Mouse (Mus musculus) midbrain, embryonic 10.5 days (tissue): ENCODE data around the gene Mroh2a. TPM values are rescaled to one million over a fixed set of nuclear protein-coding genes. Genes with fewer than 3 reads are reported as not detected.
"Not testable (repeated sequence)": the region's sequence is repeated elsewhere in the genome, so short reads cannot be mapped to it uniquely, and the experiment has no call there.

Experiments
- DNase-seq: peaks from one replicate; pipeline ENCODE4 v3.0.0-alpha.2; 2017; ENCODE audit warnings: low spot score
- H3K27ac ChIP-seq: fragments of 300-500 bp; sonication (generic); replicated peaks from 2 replicates; pipeline ENCODE4 v1.5.1; 2016; ENCODE audit warnings: mild to moderate bottlenecking
- H3K27me3 ChIP-seq: fragments of 300-500 bp; sonication (generic); 2 replicates; pipeline ENCODE4 v1.6.1; 2016; ENCODE audit warnings: low read depth, mild to moderate bottlenecking; ENCODE audit not compliant: poor library complexity, severe bottlenecking
- H3K36me3 ChIP-seq: fragments of 300-500 bp; sonication (generic); 2 replicates; pipeline ENCODE4 v1.6.1; 2016; ENCODE audit warnings: mild to moderate bottlenecking, moderate library complexity
- H3K4me1 ChIP-seq: fragments of 300-500 bp; sonication (generic); 2 replicates; pipeline ENCODE4 v1.6.1; 2016
- H3K4me3 ChIP-seq: fragments of 300-500 bp; sonication (generic); 2 replicates; pipeline ENCODE4 v1.5.1; 2016; ENCODE audit warnings: mild to moderate bottlenecking, moderate library complexity
- H3K9me3 ChIP-seq: fragments of 300-500 bp; sonication (generic); replicated peaks from 2 replicates; pipeline ENCODE4 v1.6.1; 2016; ENCODE audit warnings: mild to moderate bottlenecking
- WGBS: fragments of 180-500 bp; shearing (Covaris S2); methylation state at CpG from one replicate; pipeline ENCODE4 v1.1.7; 2016; 5-methylcytosine and 5-hydroxymethylcytosine counted together
- polyA plus RNA-seq: library from polyadenylated mRNA; unstranded; fragments of >200 nt; fragmentation: Nextera tagmentation; extraction: Ambion mirVana; gene quantifications from 2 replicates; pipeline ENCODE4 v1.2.1, GENCODE M21; 2016

The Mroh2a gene
- polyA plus RNA-seq, 1 experiment from 2014 or later = 0.91 TPM

GRCm38 (mm10) chr1:88223591-88223990 is 3.2 kb upstream of the Mroh2a start:
- DNase-seq = peak; percentile 17
- H3K4me1 ChIP-seq = no peaks in the 10 kb centered on the region
- H3K4me3 ChIP-seq = no peak overlapping the region
- H3K9me3 ChIP-seq = peaks cover 34% of the 10 kb centered on the region
- 62% methylated on average over 1 of the region's 1 CpGs for WGBS
- no peak overlapping the region for H3K27ac ChIP-seq
- H3K36me3 ChIP-seq = no peaks in the 10 kb centered on the region
- H3K27me3 ChIP-seq = no peaks in the 10 kb centered on the region

- DNase-seq = peak; percentile 16
- Histone ChIP-seq H3K9me3 (peaks cover 40% of the 10 kb centered on the region), H3K27ac (no peak overlapping the region), H3K4me3 (no peak overlapping the region), H3K36me3 (no peaks in the 10 kb centered on the region), H3K4me1 (no peaks in the 10 kb centered on the region), H3K27me3 (no peaks in the 10 kb centered on the region)
- WGBS = 68% methylated on average over 2 of the region's 2 CpGs
Measured at GRCm38 (mm10) chr1:88224029-88224776, 2.6 kb upstream of the Mroh2a start.

GRCm38 (mm10) chr1:88225301-88225700 is 1.5 kb upstream of the Mroh2a start:
- not testable (repeated sequence) for H3K27me3 ChIP-seq, H3K4me1 ChIP-seq, H3K27ac ChIP-seq, H3K36me3 ChIP-seq, H3K4me3 ChIP-seq
- peak; percentile 11 for DNase-seq
- H3K9me3 ChIP-seq = peaks cover 51% of the 10 kb centered on the region
- WGBS = 44% methylated on average over 2 of the region's 2 CpGs

GRCm38 (mm10) chr1:88225741-88226140 is 1.0 kb upstream of the Mroh2a start:
- H3K4me3 ChIP-seq = no peak overlapping the region
- no peak overlapping the region for H3K27ac ChIP-seq
- peaks cover 56% of the 10 kb centered on the region for H3K9me3 ChIP-seq
- H3K36me3 ChIP-seq = no peaks in the 10 kb centered on the region
- DNase-seq = peak; percentile 11
- H3K4me1 ChIP-seq = no peaks in the 10 kb centered on the region
- H3K27me3 ChIP-seq = no peaks in the 10 kb centered on the region

GRCm38 (mm10) chr1:88227482-88227881 is 696 bp downstream of the Mroh2a start:
- H3K9me3 ChIP-seq = peaks cover 73% of the 10 kb centered on the region
- no peak overlapping the region for H3K4me3 ChIP-seq
- WGBS = 60% methylated on average over 2 of the region's 2 CpGs
- DNase-seq = peak; percentile 16
- H3K36me3 ChIP-seq = no peaks in the 10 kb centered on the region
- no peak overlapping the region for H3K27ac ChIP-seq
- no peaks in the 10 kb centered on the region for H3K27me3 ChIP-seq
- no peaks in the 10 kb centered on the region for H3K4me1 ChIP-seq

GRCm38 (mm10) chr1:88228121-88228520 is 1.3 kb downstream of the Mroh2a start:
- peaks cover 80% of the 10 kb centered on the region for H3K9me3 ChIP-seq
- WGBS = 71% methylated on average over 7 of the region's 7 CpGs
- no peaks in the 10 kb centered on the region for H3K27me3 ChIP-seq
- no peak overlapping the region for H3K27ac ChIP-seq
- no peak overlapping the region for H3K4me3 ChIP-seq
- no peaks in the 10 kb centered on the region for H3K4me1 ChIP-seq
- peak; percentile 24 for DNase-seq
- H3K36me3 ChIP-seq = no peaks in the 10 kb centered on the region

GRCm38 (mm10) chr1:88229566-88229965 is 2.8 kb downstream of the Mroh2a start:
- DNase-seq = no peak
- H3K9me3 ChIP-seq = peaks cover 94% of the 10 kb centered on the region
- no peaks in the 10 kb centered on the region for H3K4me1 ChIP-seq
- no peak overlapping the region for H3K27ac ChIP-seq
- WGBS = 79% methylated on average over 3 of the region's 3 CpGs
- H3K36me3 ChIP-seq = no peaks in the 10 kb centered on the region
- H3K4me3 ChIP-seq = no peak overlapping the region
- H3K27me3 ChIP-seq = no peaks in the 10 kb centered on the region

GRCm38 (mm10) chr1:88229986-88230385 is 3.2 kb downstream of the Mroh2a start:
- no peaks in the 10 kb centered on the region for H3K4me1 ChIP-seq
- DNase-seq = no peak
- no peaks in the 10 kb centered on the region for H3K36me3 ChIP-seq
- H3K27ac ChIP-seq = no peak overlapping the region
- H3K27me3 ChIP-seq = no peaks in the 10 kb centered on the region
- H3K9me3 ChIP-seq = peaks cover 98% of the 10 kb centered on the region
- WGBS = 87% methylated on average over 5 of the region's 5 CpGs
- H3K4me3 ChIP-seq = no peak overlapping the region

GRCm38 (mm10) chr1:88230421-88230820 is 3.6 kb downstream of the Mroh2a start:
- H3K4me1 ChIP-seq = no peaks in the 10 kb centered on the region
- no peaks in the 10 kb centered on the region for H3K27me3 ChIP-seq
- peaks cover 100% of the 10 kb centered on the region for H3K9me3 ChIP-seq
- no peaks in the 10 kb centered on the region for H3K36me3 ChIP-seq
- no peak overlapping the region for H3K4me3 ChIP-seq
- no peak for DNase-seq
- H3K27ac ChIP-seq = no peak overlapping the region
- 73% methylated on average over 7 of the region's 7 CpGs for WGBS

- H3K36me3 ChIP-seq = no peaks in the 10 kb centered on the region
- peaks cover 100% of the 10 kb centered on the region for H3K9me3 ChIP-seq
- DNase-seq = no peak
- 77% methylated on average over 6 of the region's 6 CpGs for WGBS
- H3K27me3 ChIP-seq = no peaks in the 10 kb centered on the region
- no peaks in the 10 kb centered on the region for H3K4me1 ChIP-seq
- no peak overlapping the region for H3K27ac ChIP-seq
- H3K4me3 ChIP-seq = no peak overlapping the region
Measured at GRCm38 (mm10) chr1:88230981-88231802, 4.4 kb downstream of the Mroh2a start.

- no peak for DNase-seq
- 72% methylated on average over 7 of the region's 7 CpGs for WGBS
Measured at GRCm38 (mm10) chr1:88231803-88232499, 5.2 kb downstream of the Mroh2a start.

GRCm38 (mm10) chr1:88232664-88233380 is 6.0 kb downstream of the Mroh2a start:
- Histone ChIP-seq H3K4me3 (no peak overlapping the region), H3K27ac (no peak overlapping the region), H3K4me1 (no peaks in the 10 kb centered on the region), H3K27me3 (no peaks in the 10 kb centered on the region), H3K36me3 (no peaks in the 10 kb centered on the region), H3K9me3 (peaks cover 98% of the 10 kb centered on the region)
- no peak for DNase-seq
- 54% methylated on average over 3 of the region's 3 CpGs for WGBS

More at GRCm38 (mm10) chr1:88231803-88232499, 5.2 kb downstream of the Mroh2a start:
- Histone ChIP-seq H3K27ac (no peak overlapping the region), H3K36me3 (no peaks in the 10 kb centered on the region), H3K9me3 (peaks cover 98% of the 10 kb centered on the region), H3K4me3 (no peak overlapping the region), H3K4me1 (no peaks in the 10 kb centered on the region), H3K27me3 (no peaks in the 10 kb centered on the region)
